Mouse (Mus musculus) kidney, embryonic 15.5 days (tissue): ENCODE measurements at regions not wholly inside any gene's neighbourhood (a gene's known extent, or its start where the extent isn't known, plus 50 kb on each side); places are given as distances from the start of the nearest gene placed in this dataset.
"Not testable (repeated sequence)": the region's sequence is repeated elsewhere in the genome, so short reads cannot be mapped to it uniquely, and the experiment has no call there.

Experiments
- ATAC-seq: fragments of 200-750 bp; cut with Nextera tagmentation; replicated peaks from 2 replicates; pipeline ENCODE4 v1.8.0; 2017; ENCODE audit warnings: moderate TSS enrichment; ENCODE audit not compliant: low FRiP score
- H3K27ac ChIP-seq: fragments of 300-500 bp; sonication (generic); 2 replicates; pipeline ENCODE4 v1.5.1; 2015; ENCODE audit warnings: mild to moderate bottlenecking, inconsistent platforms
- H3K27me3 ChIP-seq: fragments of 300-500 bp; sonication (generic); 2 replicates; pipeline ENCODE4 v1.6.1; 2015; ENCODE audit warnings: inconsistent platforms
- H3K36me3 ChIP-seq: fragments of 300-500 bp; sonication (generic); 2 replicates; pipeline ENCODE4 v1.6.1; 2015; ENCODE audit warnings: inconsistent platforms
- H3K4me1 ChIP-seq: fragments of 300-500 bp; sonication (generic); 2 replicates; pipeline ENCODE4 v1.6.1; 2015; ENCODE audit warnings: inconsistent platforms
- H3K4me2 ChIP-seq: fragments of 300-500 bp; sonication (generic); 2 replicates; pipeline ENCODE4 v1.6.1; 2015; ENCODE audit warnings: moderate library complexity, mild to moderate bottlenecking, inconsistent platforms
- H3K4me3 ChIP-seq: fragments of 300-500 bp; sonication (generic); replicated peaks from 2 replicates; pipeline ENCODE4 v1.5.1; 2015; ENCODE audit warnings: mild to moderate bottlenecking, inconsistent platforms
- H3K9ac ChIP-seq: fragments of 300-500 bp; sonication (generic); 2 replicates; pipeline ENCODE4 v1.6.1; 2015; ENCODE audit warnings: mild to moderate bottlenecking, inconsistent platforms
- H3K9me3 ChIP-seq: fragments of 300-500 bp; sonication (generic); replicated peaks from 2 replicates; pipeline ENCODE4 v1.6.1; 2016; ENCODE audit warnings: inconsistent platforms
- whole genome bisulfite sequencing: fragments of 180-500 bp; shearing (Covaris S2); methylation state at CpG from one replicate; pipeline ENCODE4 v1.1.7; 2015; ENCODE audit warnings: mixed read lengths; 5-methylcytosine and 5-hydroxymethylcytosine counted together

DNA sequence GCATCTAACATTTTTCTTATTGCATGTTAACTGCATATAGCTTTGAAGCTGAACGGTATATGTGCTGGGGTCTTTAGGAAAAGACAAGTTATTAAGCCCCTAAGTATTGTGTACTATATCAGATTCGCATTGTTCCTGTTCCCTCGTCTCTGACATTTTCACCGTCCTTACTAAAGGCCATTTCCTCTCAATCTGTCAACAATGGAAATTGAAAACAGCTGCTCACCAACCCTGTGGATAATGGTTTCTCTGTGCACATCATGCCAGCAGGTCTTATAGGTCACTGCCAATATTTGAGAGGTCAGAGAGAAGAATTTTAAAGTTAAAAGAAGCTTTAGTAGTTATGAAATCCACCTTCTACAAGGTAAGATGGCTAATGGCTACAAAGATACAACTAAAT, 797.4 kb upstream of the Impad1 start:
- no peak overlapping the region for H3K9ac ChIP-seq
- no peak overlapping the region for H3K4me3 ChIP-seq
- 43% methylated on average over 4 of the region's 4 CpGs for WGBS
- no peaks in the 10 kb centered on the region for H3K4me1 ChIP-seq
- H3K36me3 ChIP-seq, result no peaks in the 10 kb centered on the region
- H3K4me2 ChIP-seq, result no peak overlapping the region
- H3K27me3 ChIP-seq, result no peaks in the 10 kb centered on the region
- no peaks in the 10 kb centered on the region for H3K9me3 ChIP-seq
- ATAC-seq, result no peak
- H3K27ac ChIP-seq, result no peak overlapping the region

DNA sequence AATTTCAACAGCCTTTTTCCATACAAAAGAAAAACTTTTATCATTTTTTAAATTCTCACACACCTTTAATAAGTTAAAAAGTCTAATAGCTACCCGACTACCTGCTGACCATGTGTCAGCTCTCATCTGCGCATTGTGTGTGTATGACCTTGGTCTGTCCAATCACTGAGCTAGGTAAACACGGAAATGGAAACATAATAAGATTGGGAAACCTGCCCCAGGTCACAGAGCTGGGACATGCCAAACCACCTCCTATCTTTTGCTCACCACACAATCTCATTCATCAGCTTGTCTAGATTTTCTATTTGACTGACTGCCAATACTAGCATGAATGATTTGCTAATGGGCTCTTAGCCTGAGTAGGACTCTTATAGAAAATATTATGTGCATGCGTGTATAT, 794.3 kb upstream of the Impad1 start:
- Histone ChIP-seq H3K4me3 (no peak overlapping the region), H3K9me3 (no peaks in the 10 kb centered on the region), H3K9ac (no peak overlapping the region), H3K4me2 (no peak overlapping the region), H3K4me1 (no peaks in the 10 kb centered on the region), H3K36me3 (no peaks in the 10 kb centered on the region), H3K27me3 (no peaks in the 10 kb centered on the region), H3K27ac (no peak overlapping the region)
- ATAC-seq, result peak; percentile 43; the same call in 1 of the 2 replicates
- WGBS, result 84% methylated on average over 4 of the region's 4 CpGs

DNA sequence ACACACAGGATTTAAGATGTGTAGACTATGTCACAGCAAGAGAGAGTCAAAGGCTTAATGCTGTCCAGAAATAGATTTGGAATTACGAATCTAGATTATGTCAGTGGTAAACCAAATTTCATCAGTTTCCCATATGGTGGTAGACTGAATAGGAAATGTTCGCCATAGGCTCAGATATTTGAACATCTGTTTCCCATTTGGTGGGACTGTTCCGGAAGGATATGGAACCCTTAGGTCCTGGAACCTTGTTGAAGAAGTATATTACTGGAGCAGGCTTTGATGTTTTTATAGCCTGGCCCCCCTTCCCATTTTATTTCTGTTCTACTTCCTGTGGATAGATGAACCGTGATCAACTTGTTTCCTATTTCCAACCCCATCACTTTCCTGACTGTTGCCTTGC, 792.0 kb upstream of the Impad1 start:
- WGBS, result 70% methylated on average over 4 of the region's 4 CpGs
- Histone ChIP-seq H3K27me3 (no peaks in the 10 kb centered on the region), H3K4me1 (no peaks in the 10 kb centered on the region), H3K27ac (no peak overlapping the region), H3K4me3 (no peak overlapping the region), H3K4me2 (no peak overlapping the region), H3K9me3 (no peaks in the 10 kb centered on the region), H3K36me3 (no peaks in the 10 kb centered on the region), H3K9ac (no peak overlapping the region)
- ATAC-seq, result no peak

DNA sequence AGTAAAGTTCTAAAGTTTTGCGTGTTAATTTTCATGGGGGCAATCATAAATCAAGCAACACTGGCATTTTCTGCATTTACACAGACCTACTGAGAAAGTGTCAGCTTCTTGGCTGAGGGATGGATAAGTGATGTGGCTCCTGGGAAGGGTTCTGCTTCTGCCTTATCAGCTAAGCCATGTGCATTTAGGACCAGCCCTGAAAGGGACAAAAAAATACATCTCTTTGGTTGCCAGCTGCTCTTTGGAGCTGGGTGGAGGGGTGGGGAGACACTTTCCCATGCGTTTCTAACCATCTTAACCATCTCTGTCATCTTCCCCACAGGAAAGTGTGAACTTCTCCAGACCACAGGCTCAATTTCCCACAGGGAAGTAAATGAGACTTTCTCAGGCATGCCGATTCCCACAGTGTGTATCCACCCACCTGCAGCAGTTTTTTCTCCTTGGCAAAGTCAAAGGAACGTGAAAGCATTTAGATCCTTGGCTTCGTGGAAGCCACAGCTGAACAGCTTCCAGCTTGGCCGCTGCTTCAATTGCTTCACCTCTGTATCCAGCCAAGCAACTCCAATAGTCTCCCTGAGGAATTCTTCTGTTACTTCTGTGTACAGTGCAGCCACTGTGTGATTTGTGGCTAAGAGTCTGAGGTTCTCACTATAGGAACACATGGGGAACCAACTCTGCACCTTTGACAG, 791.0 kb upstream of the Impad1 start:
- ATAC-seq, result peak; percentile 52; the same call in 1 of the 2 replicates
- Histone ChIP-seq H3K4me3 (no peak overlapping the region), H3K27me3 (no peaks in the 10 kb centered on the region), H3K36me3 (no peaks in the 10 kb centered on the region), H3K4me2 (no peak overlapping the region), H3K27ac (0 out of 2 replicates have a peak overlapping the region, but pooled peaks have one; percentile 27), H3K9ac (no peak overlapping the region), H3K9me3 (no peaks in the 10 kb centered on the region), H3K4me1 (no peaks in the 10 kb centered on the region)
- WGBS, result 52% methylated on average over 6 of the region's 6 CpGs

DNA sequence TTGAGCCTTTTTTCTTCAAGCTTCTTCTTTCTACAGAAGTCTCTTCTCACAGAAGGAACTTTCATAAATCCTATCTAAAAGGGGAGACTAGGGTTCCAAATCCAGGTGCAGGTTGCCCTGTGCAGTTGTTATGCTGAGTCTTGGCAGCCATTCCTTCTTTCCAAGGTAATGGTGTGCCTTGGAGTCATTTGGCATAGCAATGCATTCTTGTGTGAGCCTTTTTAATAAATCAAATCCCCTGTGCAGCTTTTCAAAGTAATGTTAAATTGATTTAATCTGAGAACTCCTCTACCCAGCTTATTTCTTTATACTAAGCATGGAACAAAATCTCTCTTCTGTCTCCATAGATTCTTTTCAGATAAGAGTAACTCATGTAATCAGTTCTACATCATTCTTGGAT, 774.9 kb upstream of the Impad1 start:
- Histone ChIP-seq H3K36me3 (no peaks in the 10 kb centered on the region), H3K27ac (no peak overlapping the region), H3K4me2 (no peak overlapping the region), H3K4me1 (no peaks in the 10 kb centered on the region), H3K9me3 (no peaks in the 10 kb centered on the region), H3K4me3 (no peak overlapping the region), H3K27me3 (no peaks in the 10 kb centered on the region), H3K9ac (no peak overlapping the region)
- ATAC-seq, result no peak

DNA sequence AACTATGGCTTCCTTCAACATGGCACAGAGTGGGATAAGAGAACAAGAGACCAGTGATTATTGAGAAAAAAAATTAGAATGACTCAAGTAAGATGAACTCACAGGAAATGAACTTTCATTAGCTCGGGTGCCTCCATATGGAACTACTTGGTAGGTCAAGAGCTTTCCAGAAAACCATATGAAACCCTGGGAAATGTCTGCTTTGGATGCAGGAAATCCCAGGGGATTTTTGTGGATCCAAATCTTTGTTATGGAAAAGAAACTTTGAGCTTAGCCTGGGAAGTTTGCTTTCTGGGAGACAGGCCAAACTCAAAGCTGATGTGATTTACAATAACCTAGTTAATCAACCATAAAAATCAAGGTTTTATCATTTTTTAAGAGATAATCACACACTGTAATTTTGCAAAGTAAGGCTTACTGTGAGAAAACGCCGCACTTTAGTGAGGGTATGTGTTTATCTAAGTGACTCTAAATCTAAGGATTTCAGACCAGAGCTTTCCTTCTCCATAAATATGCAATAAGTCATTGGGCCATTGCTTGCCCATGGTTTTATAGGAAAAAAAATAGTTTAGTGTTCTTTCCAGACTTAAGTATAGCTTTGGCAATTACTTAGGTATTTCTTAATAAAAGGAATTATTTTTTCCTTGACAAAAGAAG, 767.0 kb upstream of the Impad1 start:
- H3K36me3 ChIP-seq, result no peaks in the 10 kb centered on the region
- no peaks in the 10 kb centered on the region for H3K27me3 ChIP-seq
- H3K4me3 ChIP-seq, result no peak overlapping the region
- H3K27ac ChIP-seq, result no peak overlapping the region
- H3K9ac ChIP-seq, result no peak overlapping the region
- H3K9me3 ChIP-seq, result no peaks in the 10 kb centered on the region
- WGBS, result 43% methylated on average over 3 of the region's 3 CpGs
- H3K4me2 ChIP-seq, result no peak overlapping the region
- no peaks in the 10 kb centered on the region for H3K4me1 ChIP-seq
- ATAC-seq, result no peak

DNA sequence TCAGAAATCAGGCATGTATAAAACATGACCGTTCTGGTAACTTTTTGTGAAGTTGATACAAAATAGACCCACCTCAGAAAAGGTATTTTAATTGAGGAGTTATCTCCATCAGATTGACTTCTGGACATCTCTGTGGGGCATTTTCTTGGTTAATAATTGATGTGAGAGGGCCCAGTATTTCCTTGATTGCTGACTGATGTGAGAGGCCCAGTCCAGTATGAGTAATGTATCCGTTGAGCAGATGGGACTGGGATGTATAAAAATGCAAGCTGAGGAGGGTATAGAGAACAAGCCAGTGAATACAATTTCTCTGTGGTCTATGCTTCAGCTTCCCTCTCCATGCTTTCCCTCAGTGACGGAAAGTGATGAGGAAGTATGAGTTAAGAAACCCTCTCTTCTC, 747.0 kb upstream of the Impad1 start:
- Histone ChIP-seq H3K4me3 (no peak overlapping the region), H3K4me1 (no peaks in the 10 kb centered on the region), H3K36me3 (no peaks in the 10 kb centered on the region), H3K27ac (no peak overlapping the region), H3K9ac (no peak overlapping the region), H3K4me2 (no peak overlapping the region), H3K27me3 (no peaks in the 10 kb centered on the region), H3K9me3 (no peaks in the 10 kb centered on the region)
- ATAC-seq, result no peak
- 76% methylated on average over 3 of the region's 3 CpGs for WGBS

DNA sequence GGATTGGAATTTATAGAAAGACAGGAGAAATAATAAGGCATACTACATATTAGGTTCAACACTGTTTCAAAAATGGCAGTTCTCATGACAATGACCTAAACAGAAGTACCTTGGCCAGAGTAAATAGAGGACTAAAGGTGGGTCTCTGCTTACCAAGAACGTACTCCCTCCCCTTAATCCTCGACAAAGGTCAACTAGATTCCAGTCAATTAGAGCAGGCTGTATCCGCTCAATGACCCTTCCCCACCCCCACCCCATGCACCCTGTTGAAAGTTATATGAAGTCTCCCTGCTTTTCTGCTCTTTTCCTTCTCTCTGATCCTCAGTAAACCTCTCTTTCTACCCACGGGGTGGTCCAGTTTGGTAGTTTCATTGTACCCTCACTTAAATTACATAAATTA, 737.3 kb upstream of the Impad1 start:
- ATAC-seq, result no peak
- 61% methylated on average over 4 of the region's 4 CpGs for WGBS
- H3K4me1 ChIP-seq, result no peaks in the 10 kb centered on the region

DNA sequence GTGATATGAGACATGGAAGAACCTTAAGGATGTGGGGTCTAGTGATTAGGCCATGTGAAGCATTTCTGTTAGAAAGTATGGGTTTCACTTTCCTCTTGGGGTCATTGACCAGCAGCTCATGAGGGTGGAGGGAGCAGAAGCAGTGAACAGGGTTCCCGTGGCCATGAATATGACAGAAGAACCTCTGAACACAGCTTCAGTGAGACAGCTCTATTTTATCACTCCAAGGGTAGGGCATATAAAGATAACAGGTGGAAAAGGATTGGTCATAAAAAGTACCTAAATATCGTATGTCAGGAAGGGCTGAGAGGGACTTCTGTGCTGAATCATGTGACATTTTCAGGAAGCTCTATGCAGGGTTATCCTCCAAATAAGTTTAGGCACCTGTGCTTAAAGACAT, 725.4 kb upstream of the Impad1 start:
- no peaks in the 10 kb centered on the region for H3K36me3 ChIP-seq
- H3K27me3 ChIP-seq, result no peaks in the 10 kb centered on the region
- 57% methylated on average over 2 of the region's 2 CpGs for WGBS
- ATAC-seq, result no peak
- no peaks in the 10 kb centered on the region for H3K4me1 ChIP-seq
- no peak overlapping the region for H3K4me3 ChIP-seq
- no peaks in the 10 kb centered on the region for H3K9me3 ChIP-seq
- H3K27ac ChIP-seq, result no peak overlapping the region
- no peak overlapping the region for H3K4me2 ChIP-seq
- H3K9ac ChIP-seq, result no peak overlapping the region

More for the DNA sequence above, 737.3 kb upstream of the Impad1 start:
- H3K4me3 ChIP-seq, result no peak overlapping the region
- H3K27ac ChIP-seq, result no peak overlapping the region
- no peaks in the 10 kb centered on the region for H3K9me3 ChIP-seq
- H3K4me2 ChIP-seq, result no peak overlapping the region
- H3K27me3 ChIP-seq, result no peaks in the 10 kb centered on the region
- H3K9ac ChIP-seq, result no peak overlapping the region
- no peaks in the 10 kb centered on the region for H3K36me3 ChIP-seq

DNA sequence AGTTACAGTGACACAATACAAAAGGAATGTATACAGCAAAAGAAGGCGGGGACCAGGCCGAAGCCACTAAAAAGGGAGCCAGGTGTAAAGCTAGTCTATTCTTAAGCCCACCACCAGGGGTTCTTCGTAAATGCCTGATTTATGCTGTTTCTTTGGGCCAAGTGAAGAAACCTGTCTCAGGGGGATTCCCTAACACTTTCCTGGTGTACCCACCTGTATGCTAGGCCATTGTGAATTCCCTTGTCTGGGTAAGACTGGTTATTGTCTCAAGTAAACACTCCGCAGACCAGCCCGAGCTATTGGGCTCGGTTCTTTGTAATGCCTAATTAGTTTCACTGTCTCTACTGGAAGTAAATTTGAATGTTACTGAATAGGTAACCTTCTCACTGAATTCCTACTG, 722.3 kb upstream of the Impad1 start:
- not testable (repeated sequence) for H3K36me3 ChIP-seq, H3K9me3 ChIP-seq, H3K4me3 ChIP-seq, ATAC-seq, H3K4me2 ChIP-seq, H3K27me3 ChIP-seq, H3K27ac ChIP-seq, H3K4me1 ChIP-seq, H3K9ac ChIP-seq
- 86% methylated on average over 6 of the region's 6 CpGs for WGBS

DNA sequence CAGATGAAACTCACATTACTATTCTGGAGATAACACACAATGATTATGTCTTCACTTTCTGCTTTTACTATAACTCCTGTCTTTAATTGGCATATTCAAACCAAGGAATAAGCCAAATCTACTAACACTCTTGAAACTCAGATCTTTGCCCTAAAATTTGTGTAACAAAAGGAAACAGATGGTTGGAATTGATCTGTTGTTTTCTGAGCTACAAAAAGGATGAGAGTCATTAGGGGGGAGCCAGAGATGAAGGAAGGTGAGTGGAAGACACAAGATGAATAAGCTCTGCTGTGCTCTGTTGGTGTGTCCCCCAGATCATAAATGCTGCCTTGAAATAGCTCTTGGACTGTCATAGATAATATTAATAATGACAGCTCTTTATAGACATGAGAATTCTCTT, 718.6 kb upstream of the Impad1 start:
- Histone ChIP-seq H3K4me2 (no peak overlapping the region), H3K36me3 (no peaks in the 10 kb centered on the region), H3K9me3 (no peaks in the 10 kb centered on the region), H3K27ac (no peak overlapping the region), H3K27me3 (no peaks in the 10 kb centered on the region), H3K4me1 (no peaks in the 10 kb centered on the region), H3K4me3 (no peak overlapping the region), H3K9ac (no peak overlapping the region)
- ATAC-seq, result no peak

DNA sequence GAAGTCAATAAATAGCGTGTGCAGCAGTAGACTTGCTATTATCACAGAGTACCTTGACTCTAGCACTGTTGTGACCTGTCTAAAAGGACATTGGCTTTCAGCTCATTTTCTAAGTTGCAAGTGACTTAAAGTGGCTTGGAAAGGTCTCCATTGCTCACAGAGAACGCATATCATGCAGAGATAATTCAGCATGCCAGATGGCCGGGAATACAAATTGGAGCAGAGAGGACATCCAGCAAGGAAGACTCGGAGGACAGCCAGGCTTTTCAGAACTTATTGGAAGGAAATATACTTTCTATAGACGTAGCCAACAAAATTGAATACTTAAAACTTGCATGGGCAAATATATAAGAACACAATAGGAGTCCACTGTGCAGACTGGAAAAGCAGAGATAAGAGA, 716.2 kb upstream of the Impad1 start:
- Histone ChIP-seq H3K9ac (no peak overlapping the region), H3K4me3 (no peak overlapping the region), H3K36me3 (no peaks in the 10 kb centered on the region), H3K4me1 (no peaks in the 10 kb centered on the region), H3K27ac (no peak overlapping the region), H3K4me2 (no peak overlapping the region), H3K27me3 (no peaks in the 10 kb centered on the region), H3K9me3 (no peaks in the 10 kb centered on the region)
- WGBS, result 79% methylated on average over 5 of the region's 5 CpGs
- ATAC-seq, result no peak

DNA sequence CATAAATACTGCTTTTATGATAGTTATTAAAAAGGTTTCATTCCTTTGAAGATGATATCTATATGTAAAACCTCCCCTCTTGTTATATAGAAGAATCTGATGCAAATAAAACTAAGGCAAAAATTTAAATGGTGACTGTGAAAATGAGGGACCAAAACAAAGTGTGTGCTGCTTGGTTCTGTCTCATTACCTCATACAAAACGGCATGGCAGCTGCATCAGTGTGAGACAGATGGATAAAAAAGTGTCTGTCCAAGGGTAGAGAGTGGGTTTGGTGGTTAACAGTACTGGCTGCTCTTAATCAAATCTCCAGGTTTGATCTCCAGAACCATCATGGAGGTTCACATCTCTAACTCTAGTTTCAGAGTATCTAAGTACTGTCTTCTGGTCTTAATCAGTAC, 701.9 kb upstream of the Impad1 start:
- Histone ChIP-seq H3K9me3 (no peaks in the 10 kb centered on the region; the same call in 1 of the 2 replicates), H3K4me3 (no peak overlapping the region), H3K4me2 (no peak overlapping the region), H3K27me3 (no peaks in the 10 kb centered on the region), H3K4me1 (no peaks in the 10 kb centered on the region), H3K36me3 (no peaks in the 10 kb centered on the region), H3K27ac (no peak overlapping the region; the same call in 1 of the 2 replicates), H3K9ac (no peak overlapping the region)
- WGBS, result 55% methylated on average over 1 of the region's 1 CpGs
- ATAC-seq, result peak; percentile 22; the same call in 1 of the 2 replicates
